Mouse (Mus musculus) induced T-regulatory cell, adult 2 months (primary cell): ENCODE results near the gene Chaf1a.

Experiments
- DNase-seq: peaks from one replicate; pipeline ENCODE4 v3.0.0-alpha.2; 2012; ENCODE audit warnings: low read depth

Gene Chaf1a

DNA sequence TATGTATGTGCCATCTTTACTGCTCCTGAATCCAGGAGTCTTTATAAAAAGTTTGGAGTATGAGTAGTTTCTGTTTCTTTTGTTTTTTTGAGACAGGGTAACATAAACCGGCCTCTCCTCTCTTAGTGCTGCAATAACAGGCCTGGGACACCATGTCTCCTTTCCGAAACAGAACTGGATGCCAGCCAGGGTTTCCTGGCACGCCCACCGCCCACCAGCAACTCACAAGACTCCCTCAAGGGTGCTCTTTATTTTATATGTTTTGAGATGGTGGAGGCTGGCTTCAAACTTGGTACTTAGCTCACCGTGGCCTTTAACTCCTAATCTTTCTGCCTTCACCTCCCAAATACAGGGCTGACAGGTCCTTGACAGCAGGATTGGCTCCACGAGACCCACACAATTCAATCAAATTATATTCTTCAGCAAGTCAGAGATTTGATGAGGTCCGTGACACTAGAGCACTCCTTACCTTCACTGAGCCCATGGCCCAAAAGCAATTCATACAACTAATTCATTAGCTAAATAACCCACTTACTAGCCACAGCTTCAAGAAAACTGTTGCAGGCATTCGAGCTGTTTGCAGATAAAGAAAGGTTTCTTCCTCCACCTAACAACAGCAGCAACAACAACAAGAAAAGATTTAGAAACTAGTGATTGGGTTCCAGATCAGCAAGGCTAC lies 1.5 kb upstream of the Chaf1a start:
- DNase-seq: no peak

DNA sequence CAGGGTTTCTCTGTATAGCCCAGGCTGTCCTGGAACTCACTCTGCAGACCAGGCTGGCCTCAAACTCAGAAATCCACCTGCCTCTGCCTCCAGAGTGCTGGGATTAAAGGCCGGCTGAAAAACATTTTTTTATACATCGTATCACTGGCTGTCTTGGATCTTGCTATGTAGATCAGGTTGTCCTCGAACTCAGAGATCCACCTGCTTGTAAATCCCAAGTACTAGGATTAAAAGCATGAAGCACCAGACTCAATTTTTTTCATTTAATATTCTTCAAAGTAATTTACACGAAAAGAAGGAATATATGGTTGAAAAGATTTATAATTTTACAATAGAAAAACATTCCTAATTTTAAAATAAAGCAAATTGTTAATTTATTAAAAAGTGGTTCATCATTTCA lies 894 bp upstream of the Chaf1a start:
- DNase-seq: no peak

DNA sequence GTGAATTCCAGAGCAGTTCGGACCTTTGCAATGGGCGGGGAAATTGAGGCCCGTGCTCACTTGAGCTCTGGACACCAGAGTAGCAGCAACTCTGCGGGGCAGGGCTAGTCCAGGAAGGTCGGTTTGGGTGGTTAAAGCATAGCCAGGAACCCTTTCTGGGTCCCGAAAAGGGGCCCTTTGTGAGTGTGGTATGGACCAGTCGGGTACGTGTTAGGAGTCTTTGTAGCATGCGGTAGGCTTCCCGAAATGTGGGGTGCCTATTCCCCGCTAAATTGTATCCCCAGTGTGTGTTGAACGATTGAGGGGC lies 571 bp downstream of the Chaf1a start:
- DNase-seq: no peak

DNA sequence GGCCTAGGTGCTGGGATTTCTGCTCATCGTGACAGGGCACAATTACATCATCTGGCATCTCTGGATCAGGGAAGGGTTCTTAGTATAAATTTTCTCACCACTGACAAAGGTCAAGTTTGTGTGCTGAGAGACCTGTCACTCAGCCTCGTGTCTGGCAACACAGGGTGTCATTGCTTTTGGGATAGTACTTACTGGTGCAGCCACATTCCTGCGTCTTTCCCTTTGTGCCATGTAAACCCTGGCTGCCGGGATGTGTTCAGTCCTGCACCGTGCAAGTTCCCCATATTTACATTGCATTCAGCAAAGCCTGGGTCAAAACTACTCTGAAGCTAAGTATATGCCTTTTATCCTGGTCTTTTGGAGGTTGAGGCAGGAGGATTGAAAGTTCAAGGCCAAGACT lies 11.1 kb downstream of the Chaf1a start:
- DNase-seq: no peak

DNA sequence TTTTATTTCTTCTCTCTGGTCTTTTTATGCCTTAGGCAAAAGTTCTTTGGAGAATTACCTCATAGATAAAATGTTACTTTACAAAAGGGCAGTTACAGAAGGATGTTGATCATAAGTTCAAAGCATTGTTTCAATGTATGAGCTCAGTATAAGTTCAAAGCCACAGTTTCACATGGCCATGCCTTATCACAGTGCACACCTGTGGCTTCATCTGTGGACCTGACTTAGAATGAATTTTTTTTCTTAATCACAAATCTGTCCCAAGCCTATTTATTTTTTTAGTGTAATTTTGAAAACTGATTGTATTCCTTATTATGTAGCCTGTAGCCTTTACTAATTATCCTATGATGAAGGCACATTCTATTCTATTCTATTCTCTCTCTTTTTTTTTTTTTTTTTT lies 14.7 kb downstream of the Chaf1a start:
- DNase-seq: no peak

DNA sequence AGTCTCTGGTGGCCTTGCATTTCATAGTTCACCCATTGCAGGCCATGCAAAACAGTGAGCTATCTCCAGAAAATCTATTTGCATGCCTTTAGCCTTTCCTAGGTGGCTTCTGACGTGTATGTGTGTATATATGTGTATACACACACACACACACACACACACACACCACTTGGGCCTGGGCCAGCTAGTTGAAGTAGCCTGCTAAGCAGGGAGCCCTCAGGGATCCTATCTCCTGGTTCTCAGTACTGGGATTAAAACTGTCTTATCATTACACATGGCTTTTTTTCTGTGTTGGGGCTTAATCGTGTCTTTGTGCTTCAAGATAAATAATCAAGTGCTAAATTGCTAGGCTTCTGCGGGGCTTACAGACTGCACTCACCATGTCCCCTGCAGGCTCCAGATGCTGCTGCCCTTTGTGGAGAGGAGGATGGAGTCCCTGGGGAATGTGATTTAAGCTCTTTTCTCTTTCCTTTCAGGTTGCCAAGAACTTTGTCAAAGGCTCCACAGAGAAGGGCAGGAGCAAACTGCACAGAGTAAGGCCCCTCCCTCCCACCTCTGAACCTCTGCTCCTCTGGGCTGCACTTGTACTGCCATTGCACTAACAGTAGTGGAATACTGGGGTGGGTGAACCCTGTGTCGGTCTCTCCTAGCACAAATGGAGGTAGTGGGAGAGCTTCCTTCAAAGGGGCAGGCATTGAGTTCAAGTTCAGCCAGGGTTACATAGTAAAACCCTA lies 15.9 kb downstream of the Chaf1a start:
- no peak for DNase-seq

DNA sequence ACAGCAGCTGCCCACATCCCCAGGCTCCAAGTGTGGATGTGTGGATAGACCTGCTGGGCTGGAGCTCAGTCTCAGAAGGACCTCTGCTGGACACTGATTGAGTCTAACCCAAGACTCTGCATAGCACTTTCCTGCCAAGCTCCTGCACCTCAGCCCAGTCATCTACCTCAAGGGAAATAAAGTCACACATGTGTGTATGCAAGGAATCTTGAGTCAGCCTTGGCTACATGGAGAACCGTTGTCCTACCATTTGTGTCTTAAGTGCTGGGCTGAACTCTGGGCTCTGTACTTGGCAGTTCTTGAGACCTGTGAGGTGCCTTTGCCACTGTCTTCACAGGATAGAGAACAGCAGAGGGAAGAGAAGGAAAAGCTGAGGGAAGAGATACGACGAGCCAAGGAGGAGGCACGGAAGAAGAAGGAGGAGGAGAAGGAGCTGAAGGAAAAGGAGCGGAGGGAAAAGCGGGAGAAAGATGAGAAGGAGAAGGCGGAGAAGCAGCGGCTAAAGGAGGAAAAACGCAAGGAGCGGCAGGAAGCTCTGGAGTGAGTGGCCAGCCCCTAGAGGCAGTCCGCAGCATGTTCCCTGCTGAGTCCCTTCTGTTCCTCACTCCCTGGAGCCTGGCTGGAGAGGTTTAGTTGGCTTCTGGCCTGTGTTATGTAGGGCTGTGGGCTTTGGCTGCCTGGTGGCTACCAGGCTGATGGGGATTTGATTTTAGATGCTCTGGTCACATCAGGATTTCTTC lies 17.3 kb downstream of the Chaf1a start:
- no peak for DNase-seq

DNA sequence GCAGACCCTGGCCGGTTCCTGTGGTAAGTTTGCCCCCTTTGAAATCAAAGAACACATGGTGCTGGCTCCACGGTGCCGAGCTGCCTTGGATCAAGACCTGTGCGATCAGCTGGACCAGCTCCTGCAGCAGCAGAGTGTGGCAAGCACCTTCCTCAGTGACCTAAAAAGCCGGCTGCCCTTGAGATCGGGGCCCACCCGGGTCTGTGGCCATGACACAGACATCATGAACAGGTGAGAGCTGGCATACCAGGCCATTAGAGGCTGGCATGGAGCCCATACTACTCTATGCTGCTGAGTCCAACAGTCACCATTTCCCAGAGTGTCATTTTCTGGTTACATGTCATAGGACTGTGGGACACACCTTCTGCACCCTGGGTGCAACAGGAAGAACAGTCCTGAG lies 21.8 kb downstream of the Chaf1a start:
- DNase-seq: no peak

DNA sequence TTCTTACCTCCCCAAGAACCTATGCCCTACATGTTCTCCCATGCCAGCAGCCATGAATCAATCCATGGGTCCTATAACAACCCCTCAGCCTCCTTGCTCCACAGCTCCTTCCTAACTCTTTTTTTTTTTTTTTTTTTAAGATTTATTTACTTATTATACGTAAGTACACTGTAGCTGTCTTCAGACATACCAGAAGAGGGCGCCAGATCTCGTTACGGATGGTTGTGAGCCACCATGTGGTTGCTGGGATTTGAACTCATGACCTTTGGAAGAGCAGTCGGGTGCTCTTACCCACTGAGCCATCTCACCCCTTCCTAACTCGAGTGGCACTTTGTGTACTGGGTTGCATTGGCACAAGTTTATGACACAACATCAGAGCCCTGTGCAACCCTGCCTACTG lies 25.5 kb downstream of the Chaf1a start:
- DNase-seq: peak; percentile 28

DNA sequence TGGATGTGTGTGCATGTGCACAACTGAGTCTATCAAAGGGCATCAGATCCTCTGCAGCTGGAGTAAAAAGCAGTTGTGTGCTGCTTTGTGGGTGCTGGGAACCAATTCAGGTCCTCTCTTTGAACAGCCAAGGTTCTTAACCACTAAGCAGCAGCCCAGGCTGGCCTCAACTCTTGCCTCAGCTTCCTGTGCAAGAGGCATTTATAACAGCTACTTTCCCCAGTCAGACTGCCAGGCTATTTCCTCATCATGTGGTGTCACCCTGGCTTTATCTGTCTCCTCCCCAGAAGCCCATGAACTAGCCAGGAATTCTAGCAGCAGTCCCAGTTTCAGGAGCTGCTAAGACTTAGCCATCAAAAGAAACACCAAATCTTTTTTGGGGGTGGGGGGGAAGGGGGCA lies 26.2 kb downstream of the Chaf1a start:
- no peak for DNase-seq

DNA sequence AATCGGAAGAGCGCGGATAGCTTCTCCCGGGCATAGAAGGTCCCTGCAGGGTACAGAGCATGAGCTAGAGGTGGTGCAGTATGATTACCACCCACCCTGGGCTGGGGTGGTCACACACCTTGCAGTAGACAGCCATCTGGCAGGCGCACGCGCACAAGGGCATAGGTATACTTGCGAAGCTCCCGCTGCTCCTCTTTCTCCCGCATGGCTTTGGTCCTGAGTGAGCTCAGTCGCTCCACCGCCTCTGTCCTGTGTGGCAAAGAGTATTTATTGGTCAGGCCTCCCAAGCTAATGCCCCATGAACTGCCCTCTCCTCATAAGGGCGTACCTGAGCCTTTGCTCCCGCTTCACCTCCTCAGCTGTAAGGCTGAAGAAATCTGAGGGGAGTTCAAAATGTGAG lies 28.8 kb downstream of the Chaf1a start:
- DNase-seq: no peak

DNA sequence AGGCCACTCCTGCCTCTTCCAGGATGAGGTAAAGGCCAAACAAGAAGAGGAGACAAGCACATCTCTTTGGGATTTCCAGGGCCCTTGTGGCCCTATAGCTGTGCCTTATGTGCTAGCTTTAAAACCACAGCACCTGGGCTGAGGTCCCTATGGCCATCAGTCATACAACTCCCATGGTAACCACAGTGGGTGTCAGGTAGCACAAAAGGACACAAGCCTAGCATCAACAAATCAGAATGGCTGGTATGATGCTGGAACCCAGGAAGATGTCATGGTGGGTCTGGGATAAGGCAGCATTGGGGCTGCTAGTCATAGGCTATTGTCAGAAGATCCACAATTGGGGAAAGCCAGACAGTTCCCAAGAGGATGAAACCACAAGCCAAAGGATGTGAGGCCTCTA lies 30.9 kb downstream of the Chaf1a start:
- no peak for DNase-seq

DNA sequence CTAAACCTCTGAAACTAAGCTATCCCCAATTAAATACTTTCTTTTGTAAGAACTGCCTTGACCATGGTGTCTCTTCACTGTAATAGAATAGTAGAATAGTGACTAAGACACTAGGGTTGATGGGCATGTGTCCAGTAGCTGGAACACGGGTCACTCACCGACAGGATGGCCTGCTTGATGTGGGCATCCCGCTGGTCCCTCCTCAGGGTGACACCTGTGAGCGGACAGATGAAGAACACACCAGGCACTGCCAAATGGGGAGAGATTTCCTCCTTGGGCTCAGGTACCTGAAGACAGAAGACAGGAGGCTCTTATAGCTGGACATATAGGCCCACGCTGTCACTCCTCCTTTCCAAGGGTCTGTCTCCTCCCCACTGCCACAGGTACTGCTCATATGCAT lies 32.0 kb downstream of the Chaf1a start:
- no peak for DNase-seq

DNA sequence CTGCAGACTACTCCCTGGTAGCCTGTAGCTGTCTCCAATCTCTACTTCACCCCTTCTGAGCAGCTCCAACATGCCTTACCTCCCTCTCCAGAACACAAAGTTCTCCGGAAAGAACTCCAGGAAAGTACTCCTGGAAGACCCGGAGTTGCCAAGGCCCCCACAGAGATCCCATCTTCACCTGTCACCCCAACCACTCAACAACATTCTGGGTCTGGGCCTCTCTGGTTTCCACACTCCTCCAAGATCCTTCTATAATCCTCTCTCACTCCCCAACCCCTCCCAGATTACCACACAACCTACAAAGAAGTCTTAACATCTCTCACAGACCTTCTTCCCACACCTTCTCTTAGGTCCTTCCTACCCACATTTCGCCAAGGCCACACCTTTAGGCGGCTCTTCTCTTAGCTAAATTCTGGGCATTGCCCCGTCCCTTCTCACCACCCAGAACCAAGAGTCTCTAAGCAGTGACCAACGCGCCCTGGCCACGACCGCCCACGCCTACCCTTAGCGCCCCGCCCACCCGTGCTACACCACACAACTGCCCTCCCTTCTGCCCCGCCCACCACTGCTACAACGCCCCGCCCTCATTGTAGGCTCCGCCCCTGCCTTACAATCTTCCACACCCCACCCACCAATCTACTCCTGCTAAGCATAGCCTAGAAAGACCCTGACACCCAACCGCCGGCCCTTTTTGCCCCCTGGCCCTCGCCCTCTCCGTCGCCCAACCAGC lies 34.0 kb downstream of the Chaf1a start:
- DNase-seq: peak; percentile 94

DNA sequence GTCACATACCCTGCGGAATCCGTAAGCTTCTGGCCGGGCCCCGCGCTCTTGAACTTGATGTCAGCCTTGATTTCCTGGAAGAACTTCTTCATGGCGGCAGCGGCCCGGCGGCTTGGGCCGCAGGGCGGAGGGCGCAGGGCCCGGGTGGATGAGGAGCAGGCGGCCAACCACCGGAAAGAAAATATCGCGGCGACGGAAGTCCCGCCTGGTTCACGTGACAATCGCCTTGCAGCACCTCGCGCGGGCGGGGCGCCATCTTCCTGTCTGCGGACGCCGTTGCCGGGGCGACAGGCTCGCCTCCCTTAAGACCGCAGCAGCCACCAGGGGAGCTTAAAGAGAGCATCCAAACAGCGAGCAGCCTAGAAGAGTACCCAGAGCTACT lies 34.6 kb downstream of the Chaf1a start, which contains the start of gene Ubxn6:
TSS of gene Ubxn6 (minus strand) at position 202 of the 382 bp plus-strand sequence.
- peak; percentile 98 for DNase-seq

DNA sequence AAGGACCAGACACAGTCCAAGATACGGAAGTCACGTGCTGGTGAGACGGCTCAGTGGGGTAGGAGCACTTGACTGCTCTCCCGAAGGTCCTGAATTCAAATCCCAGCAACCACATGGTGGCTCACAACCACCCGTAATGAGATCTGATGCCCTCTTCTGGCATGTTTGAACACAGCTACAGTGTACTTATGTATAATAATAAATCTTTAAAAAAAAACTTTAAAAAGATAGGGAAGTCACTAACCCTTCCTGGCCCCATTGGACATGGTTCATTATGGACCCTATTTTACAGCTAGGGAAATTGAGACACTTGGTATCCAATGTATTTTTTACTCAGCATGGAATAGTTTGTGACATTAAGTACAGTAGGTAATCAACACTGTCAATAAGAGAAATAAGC lies 37.3 kb downstream of the Chaf1a start:
- no peak for DNase-seq

DNA sequence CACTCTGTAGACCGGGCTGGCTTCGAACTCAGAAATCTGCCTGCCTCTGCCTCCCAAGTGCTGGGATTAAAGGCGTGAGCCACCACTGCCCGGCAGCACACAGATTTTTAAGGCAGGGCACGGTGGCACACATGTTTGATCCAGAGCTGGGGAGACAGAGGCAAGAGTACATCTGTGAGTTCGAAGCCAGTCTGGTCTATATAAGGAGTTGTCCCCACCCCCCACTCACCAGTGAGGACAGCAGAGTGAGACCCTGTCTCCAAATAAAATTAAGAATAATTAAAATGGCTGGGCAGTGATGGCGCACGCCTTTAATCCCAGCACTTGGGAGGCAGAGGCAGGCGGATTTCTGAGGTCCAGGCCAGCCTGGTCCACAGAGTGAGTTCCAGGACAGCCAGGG lies 38.1 kb downstream of the Chaf1a start:
- peak; percentile 40 for DNase-seq

DNA sequence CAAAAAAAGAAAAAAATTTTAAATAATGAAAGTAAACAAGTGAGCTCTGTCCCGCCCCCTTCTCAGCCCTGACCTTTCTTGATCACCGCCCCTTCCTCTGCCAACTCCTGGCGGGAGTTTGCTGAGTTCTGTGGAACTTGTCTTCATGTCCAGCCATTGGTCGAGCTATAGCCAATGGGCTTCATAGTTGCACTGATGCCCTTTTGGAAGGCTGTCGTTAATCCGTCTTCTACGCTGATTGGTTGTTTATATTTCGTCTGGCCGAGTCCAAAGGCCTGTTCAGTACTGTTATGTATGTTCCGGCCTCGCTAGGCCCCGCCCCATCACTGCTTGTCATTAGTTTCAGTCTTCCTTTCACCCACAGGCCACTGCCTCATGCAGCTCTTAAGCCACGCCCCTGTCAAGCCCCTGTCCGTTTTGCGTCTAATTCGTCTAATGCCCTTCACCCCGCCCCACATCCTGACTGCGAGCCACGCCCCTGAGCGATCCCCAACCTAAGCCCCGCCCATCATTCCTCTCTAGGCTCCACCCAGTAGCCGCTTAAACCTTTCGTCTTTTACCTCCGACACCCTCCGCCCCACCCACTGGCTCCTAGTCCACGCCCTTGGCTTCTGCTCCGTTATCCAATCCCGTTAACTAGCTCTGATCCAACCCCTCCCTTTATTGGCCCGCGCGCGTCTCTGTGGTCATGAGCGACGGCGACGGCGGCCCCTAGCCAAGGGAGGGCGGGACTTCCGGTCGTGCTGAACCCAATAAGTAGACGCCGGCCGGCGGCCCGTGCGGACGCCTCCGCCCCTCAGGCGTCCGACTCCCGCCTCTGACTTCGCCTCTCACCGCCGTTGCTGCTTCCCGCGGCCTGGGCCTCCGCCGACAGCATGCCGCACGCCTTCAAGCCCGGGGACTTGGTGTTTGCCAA lies 38.9 kb downstream of the Chaf1a start, which contains the start of gene Hdgfl2:
TSS of gene Hdgfl2 (plus strand) at position 755 of the 916 bp plus-strand sequence.
- DNase-seq: peak; percentile 100

DNA sequence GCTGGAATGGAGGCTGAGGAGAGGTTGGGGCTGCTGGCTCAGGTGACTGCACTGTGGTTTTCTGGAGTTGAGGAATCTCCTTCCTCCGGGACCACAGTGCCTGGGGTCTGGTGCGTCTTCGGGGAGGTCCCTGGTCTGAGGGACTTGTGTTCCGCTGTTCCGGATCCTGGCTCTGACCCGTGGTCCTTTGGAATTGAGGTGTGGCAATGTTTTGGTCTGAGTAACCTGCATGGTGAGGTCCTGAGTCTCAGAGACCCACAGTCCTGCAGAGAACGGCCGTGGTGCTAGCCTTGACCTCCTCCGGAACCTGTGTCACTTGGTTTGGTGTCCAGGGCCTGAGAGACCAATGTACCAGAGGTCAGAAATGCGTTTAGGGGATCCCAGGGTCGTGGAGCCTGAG lies 39.7 kb downstream of the Chaf1a start:
- peak; percentile 41 for DNase-seq

DNA sequence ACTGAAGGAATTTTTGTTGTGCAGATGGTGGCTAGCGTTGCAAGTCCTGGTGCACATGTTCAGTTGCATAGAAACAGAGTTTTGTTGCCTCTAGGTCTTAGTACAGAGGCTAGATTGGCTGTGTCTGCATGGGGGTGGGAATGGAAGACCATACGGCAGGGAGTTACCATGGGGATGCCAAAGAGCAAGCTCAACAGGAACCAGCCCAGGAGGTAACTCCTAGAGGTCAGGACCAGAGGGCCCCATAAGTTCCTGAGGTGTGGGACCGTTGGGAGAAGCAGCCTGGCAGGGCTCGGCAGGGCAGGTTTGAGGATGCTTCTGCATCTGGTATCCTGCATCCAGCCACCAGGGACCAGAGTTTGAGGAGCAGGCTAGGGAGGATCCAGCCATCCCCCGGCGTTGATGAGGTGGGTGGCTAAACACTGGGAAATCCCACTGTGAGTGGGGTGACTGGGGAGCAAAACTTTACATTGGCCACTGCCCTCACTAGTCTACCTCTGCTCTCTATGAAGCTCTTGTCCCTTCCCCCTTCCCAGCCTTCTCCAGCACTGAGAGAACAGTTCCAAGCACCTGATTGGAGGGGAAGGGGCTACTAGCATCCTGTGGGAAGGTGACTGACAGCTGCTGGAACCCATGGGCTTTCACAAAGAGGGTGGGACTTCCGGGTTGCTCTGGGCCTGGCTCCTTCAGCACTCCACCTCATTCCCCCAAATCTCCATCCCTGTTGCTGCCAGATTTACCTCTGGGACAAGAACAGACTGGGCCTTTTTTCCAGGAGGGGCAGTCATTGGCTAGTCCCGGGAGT lies 40.7 kb downstream of the Chaf1a start:
- peak; percentile 33 for DNase-seq

DNA sequence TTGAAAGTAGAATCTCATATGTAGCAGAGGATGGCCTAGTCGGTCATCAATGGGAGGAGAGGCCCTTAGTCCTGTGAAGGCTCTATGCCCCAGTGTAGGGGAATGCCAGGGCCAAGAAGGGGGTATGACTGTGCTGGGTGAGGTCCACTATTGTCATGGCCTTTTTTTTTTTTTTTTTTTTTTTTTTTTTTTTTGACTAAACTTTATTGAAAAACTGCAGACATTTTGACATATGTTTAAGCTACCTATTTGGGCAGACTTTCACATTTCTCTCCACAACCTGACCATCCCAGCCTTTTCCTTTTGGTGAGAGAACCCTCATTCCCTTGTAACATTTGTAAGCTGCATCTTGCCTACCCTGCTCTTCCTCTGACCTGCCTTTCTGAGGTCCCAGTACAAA lies 52.1 kb downstream of the Chaf1a start:
- DNase-seq: peak; percentile 18
